Comparison of ENCODE assay signal across 17 mouse cellular contexts in genomic region chr15:31517186-31517585, GRCm38 (mm10). TPM values are rescaled to one million over a fixed set of nuclear protein-coding genes. Genes with fewer than 3 reads are reported as not detected.
DNase-seq lines count a peak whose midpoint lies in the region; ATAC-seq and TF ChIP-seq lines count a peak whose summit lies in the region.
"Had no signal": no experiment of that assay in that cellular context is flagged by ENCODE, and none has a peak within 500 bp of the region (broad histone marks: within the 10 kb centered on the region; RNA-seq: fewer than 3 reads in every experiment).

No protein-coding gene starts in this region.

- H3K4me2 ChIP-seq in kidney, postnatal 0 days (ENCODE audit: low read length), result no peak overlapping the region
- no peak overlapping the region for H3K4me2 ChIP-seq in liver, embryonic 14.5 days (ENCODE audit: low read depth)

- H3K9ac ChIP-seq in kidney, postnatal 0 days (ENCODE audit: low read depth, low read length), result no peak overlapping the region
- H3K9ac ChIP-seq in MEL (ENCODE audit: control insufficient read depth, low read depth, low read length, poor library complexity, severe bottlenecking), result no peak overlapping the region
- H3K9ac ChIP-seq in liver, embryonic 14.5 days (replicated peaks), result no peak overlapping the region

- no peak for DNase-seq in kidney, postnatal 0 days (ENCODE audit: low spot score)
- DNase-seq in kidney, postnatal 4 days, result no peak
- peak; percentile 18 for DNase-seq in CD4-positive, CD25-positive, alpha-beta regulatory T cell, adult 2 months (ENCODE audit: low read depth, low spot score)
- DNase-seq in MEL (ENCODE audit: low read depth, low spot score), result peak; percentile 41
- DNase-seq in liver, embryonic 14.5 days (ENCODE audit: low read depth in 3 of 3, low spot score in 3 of 3), result no peak
- DNase-seq in hindbrain, embryonic 10.5 days (ENCODE audit: low spot score), result no peak
- no peak for DNase-seq in layer of hippocampus, adult 18-20 months (ENCODE audit: low spot score in 2 of 2)
- DNase-seq: cerebellum, adult 18-20 months; heart, postnatal 36 days; kidney, postnatal 10 days; left cerebral cortex, postnatal 4 days; lung, adult 18-20 months had no signal

- TF ChIP-seq EP300 in MEL (IDR thresholded peaks at IDR 0.05; ENCODE audit: low read depth in 1 of 2, low read length in 2 of 2), result no peak
- no peak for TF ChIP-seq EP300 in liver, embryonic 14.5 days (IDR thresholded peaks at IDR 0.05; ENCODE audit: low read depth)

- peaks cover 72% of the 10 kb centered on the region for H3K79me2 ChIP-seq in MEL (ENCODE audit: control insufficient read depth, insufficient read depth, low read length, poor library complexity)

- no peaks in the 10 kb centered on the region for H3K9me3 ChIP-seq in kidney, postnatal 0 days (replicated peaks; ENCODE audit: low read length)
- H3K9me3 ChIP-seq in MEL (replicated peaks; ENCODE audit: insufficient read depth, low read length), result no peaks in the 10 kb centered on the region
- H3K9me3 ChIP-seq in liver, embryonic 14.5 days (ENCODE audit: control insufficient read depth, low read length), result no peaks in the 10 kb centered on the region
- no peaks in the 10 kb centered on the region for H3K9me3 ChIP-seq in hindbrain, embryonic 10.5 days
- H3K9me3 ChIP-seq: heart, embryonic 10.5 days; megakaryocyte, embryonic 14.5 days had no signal

- ATAC-seq in kidney, postnatal 0 days (replicated peaks; ENCODE audit: low FRiP score, low read depth), result no peak
- ATAC-seq in liver, embryonic 14.5 days (ENCODE audit: insufficient read depth), result no peak
- no peak for ATAC-seq in activated CD4-positive, CD25-positive, alpha-beta regulatory T cell, adult 4 months
- ATAC-seq: forebrain, embryonic 14.5 days; hindbrain, postnatal 0 days had no signal

- WGBS in kidney, postnatal 0 days, result 91% methylated on average over 1 of the region's 1 CpGs
- WGBS in liver, embryonic 14.5 days (ENCODE audit: insufficient replicate concordance), result 48% methylated on average over 1 of the region's 1 CpGs
- 89% methylated on average over 1 of the region's 1 CpGs for WGBS in hindbrain, embryonic 10.5 days

- no peak overlapping the region for H3K4me3 ChIP-seq in kidney, postnatal 0 days (replicated peaks; ENCODE audit: low read depth, low read length)
- no peak overlapping the region for H3K4me3 ChIP-seq in MEL (ENCODE audit: control insufficient read depth in 1 of 2, insufficient read depth in 1 of 2, low read depth in 2 of 2, low read length in 2 of 2)
- H3K4me3 ChIP-seq in liver, embryonic 14.5 days (ENCODE audit: insufficient read depth in 1 of 2, low read depth in 2 of 2, low read length in 2 of 2), result no peak overlapping the region
- no peak overlapping the region for H3K4me3 ChIP-seq in hindbrain, embryonic 10.5 days
- H3K4me3 ChIP-seq: heart, embryonic 10.5 days; megakaryocyte, embryonic 14.5 days had no signal

- TF ChIP-seq POLR2A in MEL (IDR thresholded peaks at IDR 0.05; ENCODE audit: control insufficient read depth in 1 of 2, insufficient read depth in 1 of 2, low read depth in 1 of 2, low read length in 2 of 2, poor library complexity in 1 of 2), result no peak

- no peak overlapping the region for H3K27ac ChIP-seq in kidney, postnatal 0 days
- H3K27ac ChIP-seq in MEL (ENCODE audit: control insufficient read depth, low read depth, low read length), result no peak overlapping the region
- no peak overlapping the region for H3K27ac ChIP-seq in liver, embryonic 14.5 days
- no peak overlapping the region for H3K27ac ChIP-seq in hindbrain, embryonic 10.5 days
- H3K27ac ChIP-seq: heart, embryonic 10.5 days; hindbrain, postnatal 0 days had no signal

- H3K36me3 ChIP-seq in kidney, postnatal 0 days (ENCODE audit: insufficient read depth, low read length), result no peaks in the 10 kb centered on the region
- peaks cover 0 to 68% of the 10 kb centered on the region in 2 experiments for H3K36me3 ChIP-seq in MEL (ENCODE audit: control insufficient read depth in 1 of 2, insufficient read depth in 2 of 2, low read length in 2 of 2)
- no peaks in the 10 kb centered on the region for H3K36me3 ChIP-seq in liver, embryonic 14.5 days (replicated peaks; ENCODE audit: control insufficient read depth, insufficient read depth, low read depth)
- H3K36me3 ChIP-seq in hindbrain, embryonic 10.5 days, result no peaks in the 10 kb centered on the region
- H3K36me3 ChIP-seq: heart, embryonic 10.5 days had no signal

- no peaks in the 10 kb centered on the region for H3K27me3 ChIP-seq in kidney, postnatal 0 days (ENCODE audit: insufficient read depth, low read length)
- no peaks in the 10 kb centered on the region for H3K27me3 ChIP-seq in MEL (ENCODE audit: control insufficient read depth in 1 of 2, insufficient read depth in 2 of 2, low read length in 2 of 2)
- H3K27me3 ChIP-seq in liver, embryonic 14.5 days (ENCODE audit: control insufficient read depth, insufficient read depth, low read length), result no peaks in the 10 kb centered on the region
- no peaks in the 10 kb centered on the region for H3K27me3 ChIP-seq in hindbrain, embryonic 10.5 days (ENCODE audit: insufficient read depth, poor library complexity, severe bottlenecking)
- H3K27me3 ChIP-seq: megakaryocyte, embryonic 14.5 days had no signal

- peak; percentile 55 for TF ChIP-seq RAD21 in MEL (IDR thresholded peaks at IDR 0.05; ENCODE audit: low read depth, low read length)

- peak; percentile 51 for TF ChIP-seq CTCF in kidney, postnatal 0 days (IDR thresholded peaks at IDR 0.05; ENCODE audit: low read depth)
- peak in 1 of 3 experiments; percentile 57; a peak in 3 of 6 replicates for TF ChIP-seq CTCF in MEL (IDR thresholded peaks at IDR 0.05 in 2 of 3, conservative IDR thresholded peaks at IDR 0.05 in 1 of 3; ENCODE audit: control insufficient read depth in 1 of 3, insufficient read depth in 1 of 3, low read depth in 2 of 3, low read length in 3 of 3, poor library complexity in 1 of 3, severe bottlenecking in 1 of 3)
- TF ChIP-seq CTCF in liver, embryonic 14.5 days (IDR thresholded peaks at IDR 0.05; ENCODE audit: low read depth), result peak; percentile 32; the same call in 1 of the 2 replicates

- no peaks in the 10 kb centered on the region for H3K4me1 ChIP-seq in kidney, postnatal 0 days (replicated peaks; ENCODE audit: insufficient read depth, low read length)
- peaks cover 24 to 38% of the 10 kb centered on the region in 2 experiments for H3K4me1 ChIP-seq in MEL (ENCODE audit: control insufficient read depth in 1 of 2, insufficient read depth in 2 of 2, low read length in 2 of 2)
- peaks cover 8 to 10% of the 10 kb centered on the region in 2 experiments for H3K4me1 ChIP-seq in liver, embryonic 14.5 days (replicated peaks; ENCODE audit: control insufficient read depth in 2 of 2, insufficient read depth in 2 of 2, low read length in 1 of 2)
- no peaks in the 10 kb centered on the region for H3K4me1 ChIP-seq in hindbrain, embryonic 10.5 days (replicated peaks)

TF ChIP-seq in MEL, 35 proteins besides CTCF, POLR2A, EP300 and RAD21:
- TF ChIP-seq ZC3H11A (IDR thresholded peaks at IDR 0.05; ENCODE audit: low read depth, low read length) (peak; percentile 63), USF1 (IDR thresholded peaks at IDR 0.05; ENCODE audit: low read depth, low read length) (no peak), SMC3 (IDR thresholded peaks at IDR 0.05; ENCODE audit: low read depth, low read length) (peak; percentile 55), MAX (IDR thresholded peaks at IDR 0.05; ENCODE audit: low read length) (no peak)

RNA-seq across cellular contexts. Expression of gene March6, which starts 13.7 kb away (rescaled TPM):
- polyA plus RNA-seq in kidney, postnatal 0 days (2015; fragmentation: Nextera tagmentation; extraction: Ambion mirVana), result 24.9 and 27.6 TPM in 2 replicates
- 37.9 and 42.8 TPM in 2 replicates for total RNA-seq in MEL (2012; rRNA removed)
- 100 to 1,000 TPM in 1 of 2 experiments, 10 to 100 TPM in 1; 62.5 to 114 TPM for polyA plus RNA-seq in MEL (2012; ENCODE audit: insufficient read depth in 1 of 2, insufficient read length in 2 of 2, low read depth in 1 of 2, low replicate concordance in 2 of 2, missing spikeins in 1 of 2)
- 6.9 and 9.0 TPM in 2 replicates for polyA plus RNA-seq in liver, embryonic 14.5 days (2012; rRNA removed)
- polyA plus RNA-seq in liver, embryonic 14.5 days (2014; fragmentation: Nextera tagmentation; extraction: Ambion mirVana), result 12.7 and 15.3 TPM in 2 replicates
- 10 to 100 TPM; 21.1 to 21.5 TPM for polyA plus RNA-seq in activated CD4-positive, CD25-positive, alpha-beta regulatory T cell, adult 4 months (2017; shearing (Covaris generic))
- polyA plus RNA-seq in hindbrain, embryonic 10.5 days (2016; fragmentation: Nextera tagmentation; extraction: Ambion mirVana), result 34.5 and 39.9 TPM in 2 replicates
- total RNA-seq in layer of hippocampus, adult 18-20 months (2021), result 100 to 1,000 TPM; 189 to 191 TPM

RNA-seq across cellular contexts. Expression of gene Cmbl, which starts 48.0 kb away (rescaled TPM):
- 60.0 and 66.9 TPM in 2 replicates for polyA plus RNA-seq in kidney, postnatal 0 days (2015; fragmentation: Nextera tagmentation; extraction: Ambion mirVana)
- 0.31 TPM in 1 of 2 replicates, not detected in the other for total RNA-seq in MEL (2012; rRNA removed)
- polyA plus RNA-seq in MEL (2012; ENCODE audit: insufficient read depth in 1 of 2, insufficient read length in 2 of 2, low read depth in 1 of 2, low replicate concordance in 2 of 2, missing spikeins in 1 of 2), result under 1 TPM in 1 of 2 experiments, not detected in 1; 0.22 TPM
- 5.1 and 5.5 TPM in 2 replicates for polyA plus RNA-seq in liver, embryonic 14.5 days (2012; rRNA removed)
- polyA plus RNA-seq in liver, embryonic 14.5 days (2014; fragmentation: Nextera tagmentation; extraction: Ambion mirVana), result 5.0 and 6.8 TPM in 2 replicates
- polyA plus RNA-seq in activated CD4-positive, CD25-positive, alpha-beta regulatory T cell, adult 4 months (2017; shearing (Covaris generic)), result under 1 TPM in 1 of 2 experiments, not detected in 1; 0.80 TPM
- 1.6 and 2.0 TPM in 2 replicates for polyA plus RNA-seq in hindbrain, embryonic 10.5 days (2016; fragmentation: Nextera tagmentation; extraction: Ambion mirVana)
- 10 to 100 TPM; 14.3 to 17.7 TPM for total RNA-seq in layer of hippocampus, adult 18-20 months (2021)

Comparison
In these comparisons a context has a peak if more than half of its experiments do, and no peak if none do; other contexts are left out.
1. DNase-seq: peak in CD4-positive, CD25-positive, alpha-beta regulatory T cell, adult 2 months (single experiment) and MEL (single experiment); none in kidney, postnatal 0 days (single experiment), kidney, postnatal 4 days (0 of 2), liver, embryonic 14.5 days (0 of 3), hindbrain, embryonic 10.5 days (single experiment) and layer of hippocampus, adult 18-20 months (0 of 2).